Mouse (Mus musculus): Measurements from ENCODE around the gene H2-M11.

The H2-M11 gene

GRCm38 (mm10) chr17:36546775-36547174 lies at the start of gene H2-M11:
Gene H2-M11 (plus strand): TSS chr17:36547075.
- no peak for DNase-seq

- DNase-seq, result no peak
Measured at GRCm38 (mm10) chr17:36500435-36500834, 46.4 kb upstream of the H2-M11 start.

- DNase-seq, result no peak
Measured at GRCm38 (mm10) chr17:36503910-36504309, 43.0 kb upstream of the H2-M11 start.

Data from lung, adult 18-20 months (tissue).